Mouse (Mus musculus): ENCODE measurements around the gene Pfkl.
"Not testable (repeated sequence)": the region's sequence is repeated elsewhere in the genome, so short reads cannot be mapped to it uniquely, and the experiment has no call there.

Pfkl gene

DNA sequence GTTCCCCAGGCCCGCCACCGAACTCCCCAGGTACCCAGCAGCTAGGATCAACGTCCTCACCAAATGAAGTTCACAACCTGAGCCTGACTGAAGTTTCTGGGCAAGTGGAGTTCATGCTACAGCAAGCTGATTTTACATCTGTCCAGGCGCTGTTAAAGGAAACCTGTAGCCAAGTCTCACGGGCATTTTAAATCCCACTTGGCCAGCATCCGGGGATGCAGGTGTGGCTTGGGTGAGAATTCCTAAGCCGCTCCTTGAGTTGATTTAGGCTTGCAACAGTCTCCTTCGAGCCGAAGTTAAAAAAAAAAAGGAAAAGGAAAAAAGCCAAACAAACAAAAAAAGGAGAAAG lies at the start of gene Pfkl:
Gene Pfkl (minus strand): TSS at position 139 of the 349 bp plus-strand sequence.
- in situ Hi-C loops (cut with MboI, MseI): loop anchor here (10.0 to 25.0 kb wide), 2 partner anchors 402 to 1975 kb away; partner anchors contain the start of genes Rrp1 and Zfp280b

DNA sequence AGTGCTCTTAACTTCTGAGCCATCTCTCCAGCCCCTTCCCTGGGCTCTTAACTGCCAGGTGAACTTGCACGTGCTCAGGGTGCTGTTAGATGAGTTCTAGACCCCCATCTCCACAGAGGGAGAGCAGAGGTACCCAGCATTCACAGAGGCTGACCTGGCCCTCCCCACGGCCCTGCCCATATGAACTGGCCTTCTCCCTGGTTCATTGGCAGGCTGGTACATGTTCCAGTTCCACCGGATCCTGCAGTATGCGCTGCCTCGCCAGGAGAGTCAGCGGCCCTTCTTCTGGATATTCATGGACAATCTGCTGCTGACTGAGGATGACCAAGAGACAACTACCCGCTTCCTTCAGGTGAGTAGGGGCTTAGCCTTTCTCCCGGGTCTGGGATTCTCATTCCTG lies 47.2 kb upstream of the Pfkl start:
- in situ Hi-C loops (cut with MboI, MseI): no loop called here

DNA sequence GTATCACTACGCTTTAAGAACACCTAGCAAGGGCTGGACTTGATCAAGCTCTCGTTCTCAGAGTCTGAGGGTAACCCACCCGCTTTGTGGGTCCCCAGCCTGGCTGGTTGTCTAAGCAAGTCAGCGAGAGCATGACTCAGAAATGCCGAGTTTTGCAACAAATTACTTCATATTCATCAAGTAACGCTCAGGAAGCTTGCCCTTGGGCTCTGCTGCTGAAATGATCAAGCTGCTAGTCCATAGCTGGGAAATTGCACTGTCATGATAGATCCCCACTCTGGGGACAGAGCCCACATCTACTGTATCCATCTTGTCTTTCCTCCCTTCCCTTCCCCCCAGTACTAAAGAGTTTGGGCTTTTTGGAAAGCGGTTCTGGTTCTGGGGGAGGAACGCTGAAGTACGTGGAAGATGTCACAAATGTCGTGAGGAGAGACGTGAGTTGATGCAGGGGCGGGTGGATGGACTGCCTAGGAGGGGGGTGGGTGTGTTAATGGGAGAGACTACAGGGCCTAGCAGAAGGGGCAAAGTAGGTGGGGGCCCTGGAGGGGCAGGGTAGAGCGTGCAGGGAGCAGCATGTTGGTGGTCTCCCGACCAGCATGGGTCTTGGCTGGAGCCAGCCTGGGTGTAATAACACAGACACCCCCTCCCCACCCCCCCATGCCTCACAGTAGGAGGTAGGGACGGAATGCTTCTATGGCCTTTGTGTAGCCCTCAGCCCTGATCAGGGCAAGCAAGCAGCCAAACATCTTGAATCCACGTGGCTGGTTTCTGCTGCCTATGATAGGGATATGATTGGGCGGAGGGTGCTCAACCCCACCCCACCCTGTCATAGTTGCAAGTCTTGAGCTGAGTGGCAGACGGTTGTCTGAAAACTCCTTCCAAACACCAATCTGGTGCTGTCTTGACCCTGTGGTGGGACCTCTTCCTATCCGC lies 45.0 kb upstream of the Pfkl start:
- in situ Hi-C loops (cut with MboI, MseI): no loop called here

DNA sequence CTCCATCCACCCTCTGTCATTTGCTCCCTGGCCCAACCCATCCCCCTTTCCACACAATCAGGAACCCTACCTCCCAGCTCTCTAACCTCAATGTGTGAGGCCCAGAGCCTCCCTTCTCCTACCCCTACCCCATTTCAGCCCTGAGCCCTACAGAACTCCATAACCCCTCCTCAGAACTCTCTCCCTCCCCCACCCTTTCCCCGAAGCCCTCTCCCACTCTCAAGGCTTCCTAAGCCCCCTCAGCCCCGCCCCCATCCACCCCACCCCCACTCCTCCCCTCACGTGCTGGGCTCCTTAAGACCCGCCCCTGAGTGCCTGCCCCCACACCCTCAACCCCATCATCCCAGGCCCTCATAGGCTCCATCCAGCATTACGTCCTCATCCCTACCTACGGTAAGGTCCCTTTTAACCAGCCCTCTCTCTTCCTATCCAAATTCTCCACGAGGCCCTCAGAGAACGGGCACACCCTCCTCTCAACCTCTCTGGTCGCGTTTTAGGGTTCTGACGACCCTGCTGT lies 39.7 kb upstream of the Pfkl start:
- in situ Hi-C loops (cut with MboI, MseI): no loop called here

DNA sequence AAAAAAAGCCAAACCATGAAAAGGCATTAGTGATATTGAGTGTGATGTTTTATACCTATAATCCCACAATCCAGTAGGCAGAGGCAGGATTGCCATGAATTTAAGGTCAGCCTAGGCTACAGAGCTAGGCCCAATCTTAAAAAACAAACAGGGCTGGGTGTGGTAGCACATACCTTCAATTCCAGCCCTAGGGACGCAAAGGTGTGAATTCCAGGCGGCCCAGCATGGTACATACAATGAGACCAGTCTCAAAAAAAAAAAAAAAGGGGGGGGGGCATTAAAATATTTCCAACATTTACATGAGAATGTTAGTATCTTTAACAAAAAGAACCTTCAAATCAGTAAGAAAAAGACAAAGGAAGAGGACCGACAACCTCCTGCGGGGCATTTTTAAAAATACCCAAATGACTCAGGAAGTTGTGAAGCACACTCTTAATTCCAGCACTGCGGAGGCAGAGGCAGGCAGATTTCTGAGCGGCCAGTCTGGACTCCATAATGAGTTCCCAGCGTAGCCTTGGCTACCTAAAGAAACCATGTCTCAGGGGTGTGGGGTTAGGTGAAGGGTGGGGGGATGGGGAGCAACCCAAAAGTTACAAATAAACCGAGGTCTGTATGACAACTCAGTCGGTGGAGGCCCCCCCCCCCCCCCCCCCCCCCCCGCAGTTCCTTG lies 38.3 kb upstream of the Pfkl start:
- in situ Hi-C loops (cut with MboI, MseI): no loop called here

DNA sequence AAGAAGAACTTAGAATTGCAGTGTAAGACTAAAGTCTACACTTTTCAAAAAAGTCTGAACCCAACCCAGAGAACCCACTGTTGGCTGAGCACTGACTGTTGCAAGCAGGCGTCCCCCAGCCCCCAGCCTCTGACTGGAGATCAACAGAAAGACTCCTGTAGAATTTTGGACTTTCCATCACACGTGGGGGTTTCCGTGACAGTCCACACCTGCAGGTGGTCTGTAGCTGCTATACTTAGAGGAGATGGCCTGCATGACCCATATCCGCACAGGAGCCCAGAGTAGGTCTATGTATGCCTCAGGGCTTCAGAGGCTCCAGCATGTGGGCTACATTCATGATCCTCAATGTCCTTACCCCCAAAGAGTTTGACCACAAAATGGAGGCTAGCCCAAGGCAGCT lies 36.5 kb upstream of the Pfkl start:
- in situ Hi-C loops (cut with MboI, MseI): no loop called here

DNA sequence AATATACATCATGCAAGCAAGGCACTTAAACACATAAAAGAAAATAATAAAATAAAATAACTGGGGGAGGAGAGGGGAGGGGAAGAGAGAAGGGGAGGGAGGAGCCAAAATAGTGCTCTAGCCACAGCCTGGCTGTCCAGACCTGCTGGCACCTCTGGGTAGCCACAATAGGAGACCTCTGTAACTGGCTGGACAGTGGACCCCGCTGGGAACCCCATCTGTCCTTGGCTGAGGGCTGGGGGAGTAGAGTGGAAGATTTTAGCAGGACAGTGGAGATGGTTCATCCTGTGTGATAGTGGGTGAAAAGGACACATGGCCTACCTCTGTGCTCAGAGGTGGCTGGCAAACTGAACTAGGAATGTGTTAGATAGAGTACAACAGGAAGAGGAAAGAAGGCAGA lies 34.6 kb upstream of the Pfkl start:
- in situ Hi-C loops (cut with MboI, MseI): no loop called here

DNA sequence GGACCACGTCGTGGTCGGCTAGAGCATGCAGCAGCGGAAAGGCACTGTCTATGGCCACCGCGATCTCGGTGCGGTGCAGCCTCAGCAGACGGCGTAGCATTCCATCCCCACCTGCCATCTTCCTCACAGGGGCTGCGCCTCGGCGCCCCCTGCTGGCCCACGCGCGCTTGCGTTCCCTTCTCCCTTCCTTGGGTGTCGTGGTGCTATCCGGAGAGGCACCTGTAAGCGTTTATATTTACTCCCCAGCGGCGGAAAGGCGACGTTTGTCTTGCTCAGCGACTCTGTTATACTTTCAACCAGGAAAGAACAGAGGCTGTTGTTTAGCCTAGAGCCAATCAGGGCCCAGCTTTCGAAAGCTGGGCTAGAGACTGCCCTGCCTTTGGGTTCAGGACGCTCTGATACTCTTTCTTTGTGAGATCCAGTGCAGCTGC lies 33.5 kb upstream of the Pfkl start, which contains the start of gene Aire:
Gene Aire (minus strand): TSS at position 205 of the 431 bp plus-strand sequence.
- in situ Hi-C loops (cut with MboI, MseI): no loop called here

DNA sequence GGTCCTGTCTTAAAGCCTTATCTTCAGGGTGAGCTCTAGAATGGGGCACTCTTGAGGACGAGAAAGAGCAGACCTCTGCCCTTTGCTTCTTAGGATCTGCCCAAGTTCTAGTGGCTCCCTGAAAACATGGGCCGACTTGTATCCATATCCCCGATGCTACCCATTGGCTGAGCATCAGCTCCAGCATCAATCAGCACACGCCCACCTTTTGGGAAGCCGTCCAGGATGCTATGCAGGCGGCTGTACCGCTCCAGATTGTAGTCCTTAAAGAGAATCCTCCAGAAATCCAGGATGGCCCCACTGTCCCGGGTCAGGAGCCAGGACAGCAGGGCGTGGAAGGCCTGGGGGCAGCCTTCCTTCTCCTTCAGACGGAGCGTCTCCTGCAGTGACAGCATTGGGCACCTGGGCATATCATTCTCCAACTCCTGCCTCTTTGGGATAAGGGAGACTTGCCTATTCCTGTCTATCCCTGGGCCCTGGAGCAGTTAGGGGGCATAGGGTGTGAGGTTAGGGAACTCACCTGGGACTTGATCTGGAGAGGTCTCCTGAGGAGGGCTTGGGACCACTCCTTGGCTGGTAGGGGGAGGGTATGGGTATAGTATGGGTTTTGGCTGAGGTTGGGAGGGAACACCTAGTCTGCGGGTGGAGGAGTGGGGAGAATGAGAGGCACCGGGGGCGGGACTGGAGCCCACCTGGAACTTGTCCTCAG lies 33.0 kb upstream of the Pfkl start:
- in situ Hi-C loops (cut with MboI, MseI): no loop called here

DNA sequence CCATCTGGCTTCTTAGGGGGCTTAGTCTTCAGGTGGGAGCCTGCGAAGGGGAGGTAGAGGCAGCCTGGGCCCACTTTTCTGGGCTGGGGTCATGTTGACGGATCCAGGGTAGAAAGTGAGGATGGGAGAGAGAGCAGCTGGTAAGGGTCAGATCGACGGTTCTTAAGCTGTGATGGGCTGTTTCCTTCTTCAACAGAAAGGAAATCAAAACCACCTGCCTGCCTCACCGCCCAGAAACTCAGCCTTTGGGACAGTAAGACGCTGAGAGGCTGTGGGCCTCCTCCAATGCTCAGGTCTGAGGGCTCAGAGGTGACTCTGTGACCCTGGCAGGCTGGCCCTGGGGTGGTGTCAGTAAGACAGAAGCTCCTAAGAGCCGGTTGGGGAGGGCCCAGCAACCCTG lies 32.2 kb upstream of the Pfkl start:
- in situ Hi-C loops (cut with MboI, MseI): no loop called here

DNA sequence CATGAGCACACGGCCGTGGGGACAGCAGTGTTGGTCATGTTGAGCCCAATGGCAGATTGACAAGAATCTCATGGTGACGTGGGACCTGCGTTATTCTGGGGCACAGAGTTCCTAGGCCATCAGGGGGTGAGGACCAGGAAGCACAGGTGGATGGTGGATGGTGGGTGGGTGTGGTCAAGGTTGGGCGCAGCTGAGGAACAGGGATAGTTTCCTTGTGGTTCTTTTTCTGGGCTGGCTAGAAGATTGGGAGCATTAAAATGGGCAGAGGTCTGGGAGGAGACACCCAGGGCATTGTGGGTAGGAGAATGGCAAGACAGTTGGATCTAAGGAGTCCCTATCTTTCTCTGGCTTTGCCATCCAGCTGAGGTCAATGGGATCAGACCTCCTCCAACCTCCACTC lies 31.8 kb upstream of the Pfkl start, which contains the start of gene Dnmt3l:
Gene Dnmt3l (plus strand): TSS at position 301 of the 400 bp plus-strand sequence.
- in situ Hi-C loops (cut with MboI, MseI): no loop called here

DNA sequence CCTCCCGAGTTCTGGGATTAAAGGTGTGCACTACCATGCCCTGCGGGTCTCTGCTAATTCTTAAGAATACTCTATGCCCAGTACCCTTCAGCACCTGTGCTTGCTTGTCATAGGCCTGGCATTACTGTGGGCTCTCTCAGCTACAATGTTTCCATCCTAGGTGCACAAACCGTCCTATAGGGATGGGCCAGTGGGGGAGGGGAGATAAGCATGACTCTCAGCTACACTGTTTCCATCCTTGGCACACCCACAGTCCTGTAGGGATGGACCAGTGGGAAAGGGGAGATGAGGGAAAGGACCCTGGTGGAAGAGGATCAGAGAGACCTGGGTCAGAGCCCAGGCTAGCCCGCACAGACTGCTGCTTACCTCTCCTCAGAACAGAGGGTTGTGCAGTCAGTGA lies 27.3 kb upstream of the Pfkl start:
- in situ Hi-C loops (cut with MboI, MseI): no loop called here

DNA sequence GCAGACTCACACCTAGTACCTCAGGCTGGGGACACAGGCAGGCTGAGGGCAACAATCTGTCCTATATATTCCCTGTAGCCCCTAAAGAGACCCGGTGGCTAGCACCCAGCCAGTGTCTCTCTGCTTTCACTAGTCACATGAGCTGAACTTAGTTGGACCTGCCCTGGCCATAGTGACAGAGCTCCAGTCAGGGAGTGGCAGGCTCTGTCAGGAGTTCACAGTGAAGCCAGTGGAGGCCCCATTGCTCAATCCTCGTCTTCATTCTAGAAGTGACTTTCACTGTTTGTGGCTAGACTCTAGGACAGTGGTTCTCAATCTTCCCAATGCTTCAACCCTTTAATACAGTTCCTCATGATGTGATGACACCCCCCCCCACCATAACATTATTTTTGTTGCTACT lies 22.1 kb upstream of the Pfkl start:
- in situ Hi-C loops (cut with MboI, MseI): loop anchor here (5.0 kb wide), 1 partner anchor 130 kb away; no protein-coding TSS in a partner anchor

DNA sequence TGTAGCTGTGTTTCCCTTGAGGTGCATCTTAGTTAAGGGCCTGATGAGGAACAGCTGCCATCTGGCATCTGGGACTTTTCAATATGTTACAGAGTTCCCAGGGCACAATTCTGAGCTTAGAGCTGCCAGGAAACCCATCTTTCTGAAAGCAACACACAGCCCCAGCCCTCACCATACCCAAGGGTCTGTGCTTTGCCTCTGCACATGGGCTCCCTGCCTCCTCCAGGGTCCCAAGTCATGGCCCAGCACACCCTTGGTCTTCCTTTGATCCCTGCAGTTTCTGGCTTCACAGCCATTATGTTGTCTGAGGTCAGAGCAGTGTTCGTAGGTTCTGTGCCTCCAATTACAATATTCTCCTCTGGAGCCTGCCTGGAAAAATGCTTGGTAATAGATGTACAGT lies 19.2 kb upstream of the Pfkl start:
- in situ Hi-C loops (cut with MboI, MseI): no loop called here

DNA sequence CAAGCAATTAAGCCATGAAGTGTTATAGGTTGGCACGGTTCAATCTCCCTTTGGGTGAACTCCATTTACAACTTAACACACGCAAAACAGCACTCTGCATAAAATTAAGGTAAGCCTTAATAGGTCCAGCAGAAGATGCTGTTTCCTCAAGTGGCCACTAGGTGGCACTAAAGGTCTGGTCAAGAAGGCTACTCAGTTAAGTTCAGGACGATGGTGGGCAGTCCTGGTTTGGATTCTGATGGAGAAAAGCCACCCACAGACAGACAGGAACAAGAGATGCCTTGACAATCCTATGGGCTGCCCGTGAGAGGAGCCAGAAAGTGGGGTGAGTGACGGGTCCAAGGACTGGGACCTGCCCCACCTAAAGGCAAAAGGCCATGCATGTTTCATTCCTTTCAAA lies 18.2 kb upstream of the Pfkl start:
- in situ Hi-C loops (cut with MboI, MseI): no loop called here

DNA sequence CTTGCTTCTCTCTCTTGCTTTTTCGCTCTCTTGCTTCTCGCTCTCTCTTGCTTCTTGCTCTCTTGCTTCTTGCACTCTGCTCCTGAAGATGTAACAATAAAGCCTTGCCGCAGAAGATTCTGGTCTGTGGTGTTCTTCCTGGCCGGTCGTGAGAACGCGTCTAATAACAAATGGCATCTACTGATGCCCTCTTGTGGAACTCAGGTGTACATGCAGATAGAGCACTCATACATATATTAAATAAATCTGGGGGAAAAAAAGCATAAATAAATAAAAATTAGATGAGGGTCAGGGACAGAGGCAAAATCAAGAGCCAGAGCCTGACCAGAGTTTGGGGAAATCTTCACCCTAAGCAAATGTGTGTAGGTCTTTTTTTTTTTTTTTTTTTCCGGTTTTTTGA lies 15.6 kb upstream of the Pfkl start:
- in situ Hi-C loops (cut with MboI, MseI): not testable (repeated sequence)

DNA sequence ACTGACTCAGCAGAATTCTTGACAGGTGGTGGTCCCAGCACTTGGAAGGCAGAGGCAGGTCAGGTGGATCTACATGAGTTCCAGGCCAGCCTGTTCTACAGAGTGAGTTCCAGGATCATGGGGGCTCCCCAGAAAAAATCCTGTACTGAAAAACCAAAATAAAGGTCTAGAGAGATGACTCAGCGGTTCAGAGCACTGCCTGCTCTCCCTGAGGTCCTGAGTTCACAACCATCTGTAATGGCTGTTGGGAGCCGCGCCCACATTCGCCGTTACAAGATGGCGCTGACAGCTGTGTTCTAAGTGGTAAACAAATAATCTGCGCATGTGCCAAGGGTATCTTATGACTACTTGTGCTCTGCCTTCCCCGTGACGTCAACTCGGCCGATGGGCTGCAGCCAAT lies 10.1 kb upstream of the Pfkl start:
- in situ Hi-C loops (cut with MboI, MseI): loop anchor here (25.0 kb wide), 1 partner anchor 392 kb away; the partner anchor contains the start of gene Rrp1

DNA sequence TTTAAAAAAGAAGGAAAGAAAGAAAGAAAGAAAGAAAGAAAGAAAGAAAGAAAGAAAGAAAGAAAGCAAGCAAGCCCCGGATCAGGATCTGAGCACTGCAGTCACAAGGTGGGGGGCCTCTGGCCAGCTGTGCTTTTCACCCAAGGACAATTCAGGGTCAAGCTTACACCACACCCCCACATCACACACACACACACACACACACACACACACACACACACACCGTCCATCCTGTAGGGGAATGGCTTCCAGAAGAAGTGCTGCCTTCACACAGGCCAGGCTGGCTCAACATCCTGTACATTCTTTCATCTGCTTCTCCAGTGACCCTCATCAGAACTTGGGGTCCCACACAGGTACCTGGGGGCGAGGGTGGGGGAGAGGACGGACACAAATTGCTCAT lies 9.4 kb upstream of the Pfkl start:
- in situ Hi-C loops (cut with MboI, MseI): loop anchor here (25.0 kb wide), 1 partner anchor 393 kb away; the partner anchor contains the start of gene Rrp1

DNA sequence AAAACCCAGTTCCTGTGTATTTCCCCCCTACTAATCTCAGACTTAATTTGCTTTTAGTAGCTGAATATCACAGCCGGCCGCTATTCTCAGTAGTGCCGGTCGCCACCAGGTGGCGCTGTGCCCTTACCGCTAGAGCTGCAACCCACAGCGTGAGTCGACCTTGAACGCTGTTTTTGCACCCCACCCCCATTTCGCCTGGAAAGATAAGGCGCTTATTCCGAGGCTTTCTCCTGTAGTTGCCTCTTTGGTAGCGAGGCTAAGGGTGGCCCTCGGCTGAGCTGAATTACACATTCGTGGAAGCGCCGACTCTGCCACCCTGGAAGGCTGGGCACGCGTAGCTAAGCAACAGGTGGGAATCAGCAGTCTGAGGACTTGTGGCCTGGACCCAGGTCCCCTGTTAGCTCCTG lies 8.9 kb upstream of the Pfkl start:
- in situ Hi-C loops (cut with MboI, MseI): loop anchor here (25.0 kb wide), 1 partner anchor 394 kb away; the partner anchor contains the start of gene Rrp1

DNA sequence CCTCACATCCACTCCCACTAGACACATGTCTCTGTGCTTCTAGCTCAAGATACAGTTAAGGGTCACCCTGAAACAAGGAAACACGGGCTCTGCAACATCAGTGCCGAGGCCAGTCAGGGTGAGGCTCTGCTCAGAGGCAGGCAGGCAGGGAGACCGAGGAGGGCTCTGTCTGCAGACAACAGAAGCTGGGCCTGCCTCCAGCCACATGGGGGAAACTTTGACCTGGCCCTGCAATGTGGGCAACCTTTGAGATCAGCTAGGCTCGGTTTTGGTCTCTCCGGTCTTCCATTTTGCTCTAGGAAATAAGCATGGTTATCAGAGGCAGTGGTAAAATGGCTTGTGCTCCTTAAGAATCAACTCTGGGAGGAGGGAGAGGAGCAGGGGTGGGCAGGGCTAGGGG lies 6.5 kb upstream of the Pfkl start:
- in situ Hi-C loops (cut with MboI, MseI): loop anchor here (25.0 kb wide), 1 partner anchor 396 kb away; the partner anchor contains the start of gene Rrp1

DNA sequence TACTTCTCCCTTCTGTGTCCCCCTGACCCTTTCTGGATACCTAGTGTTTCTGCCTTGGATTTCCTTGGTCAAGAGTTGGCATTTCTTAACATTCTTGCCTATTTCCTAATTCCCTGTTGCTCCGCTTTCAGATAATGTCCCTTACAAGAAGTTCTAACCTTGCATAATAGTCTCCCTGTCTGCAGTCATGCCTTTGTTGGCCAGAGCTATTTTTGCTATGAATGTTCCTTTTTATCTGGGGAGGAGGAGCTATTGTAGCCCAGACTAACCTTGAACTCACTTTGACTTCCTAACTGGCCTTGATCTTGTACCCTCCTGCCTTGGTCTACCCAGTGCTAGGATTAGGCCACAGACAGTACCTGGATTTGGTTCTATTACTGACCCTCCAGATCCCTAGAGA lies 5.6 kb upstream of the Pfkl start:
- in situ Hi-C loops (cut with MboI, MseI): loop anchor here (25.0 kb wide), 1 partner anchor 397 kb away; the partner anchor contains the start of gene Rrp1
